Mouse (Mus musculus) midbrain, embryonic 13.5 days (tissue): Measurements from ENCODE around the gene Mlana. TPM values are rescaled to one million over a fixed set of nuclear protein-coding genes. Genes with fewer than 3 reads are reported as not detected.

Source experiments
- ATAC-seq: fragments of 200-750 bp; cut with Nextera tagmentation; 2 replicates; pipeline ENCODE4 v1.8.0; 2017; ENCODE audit warnings: mild to moderate bottlenecking, moderate TSS enrichment, moderate library complexity
- H3K27ac ChIP-seq: fragments of 300-500 bp; sonication (generic); 2 replicates; pipeline ENCODE4 v1.5.1; 2015; ENCODE audit warnings: inconsistent platforms, mild to moderate bottlenecking, moderate library complexity
- H3K27me3 ChIP-seq: fragments of 300-500 bp; sonication (generic); 2 replicates; pipeline ENCODE4 v1.6.1; 2015; ENCODE audit warnings: mild to moderate bottlenecking, inconsistent platforms
- H3K36me3 ChIP-seq: fragments of 300-500 bp; sonication (generic); 2 replicates; pipeline ENCODE4 v1.6.1; 2015; ENCODE audit warnings: mild to moderate bottlenecking, inconsistent platforms
- H3K4me1 ChIP-seq: fragments of 300-500 bp; sonication (generic); replicated peaks from 2 replicates; pipeline ENCODE4 v1.6.1; 2015; ENCODE audit warnings: inconsistent platforms
- H3K4me2 ChIP-seq: fragments of 300-500 bp; sonication (generic); replicated peaks from 2 replicates; pipeline ENCODE4 v1.6.1; 2015; ENCODE audit warnings: moderate library complexity, mild to moderate bottlenecking, inconsistent platforms
- H3K4me3 ChIP-seq: fragments of 300-500 bp; sonication (generic); replicated peaks from 2 replicates; pipeline ENCODE4 v1.5.1; 2015; ENCODE audit warnings: mild to moderate bottlenecking, inconsistent platforms
- H3K9ac ChIP-seq: fragments of 300-500 bp; sonication (generic); replicated peaks from 2 replicates; pipeline ENCODE4 v1.6.1; 2015; ENCODE audit warnings: mild to moderate bottlenecking, inconsistent platforms
- H3K9me3 ChIP-seq: fragments of 300-500 bp; sonication (generic); 2 replicates; pipeline ENCODE4 v1.6.1; 2016; ENCODE audit warnings: mild to moderate bottlenecking, inconsistent platforms
- WGBS: fragments of 180-500 bp; shearing (Covaris S2); methylation state at CpG from one replicate; pipeline ENCODE4 v1.1.7; 2015; 5-methylcytosine and 5-hydroxymethylcytosine counted together
- polyA plus RNA-seq: library from polyadenylated mRNA; unstranded; fragments of >200 nt; fragmentation: Nextera tagmentation; extraction: Ambion mirVana; gene quantifications from 2 replicates; pipeline ENCODE4 v1.2.1, GENCODE M21; 2015

The Mlana gene
- polyA plus RNA-seq, 1 experiment from 2014 or later, result not detected

DNA sequence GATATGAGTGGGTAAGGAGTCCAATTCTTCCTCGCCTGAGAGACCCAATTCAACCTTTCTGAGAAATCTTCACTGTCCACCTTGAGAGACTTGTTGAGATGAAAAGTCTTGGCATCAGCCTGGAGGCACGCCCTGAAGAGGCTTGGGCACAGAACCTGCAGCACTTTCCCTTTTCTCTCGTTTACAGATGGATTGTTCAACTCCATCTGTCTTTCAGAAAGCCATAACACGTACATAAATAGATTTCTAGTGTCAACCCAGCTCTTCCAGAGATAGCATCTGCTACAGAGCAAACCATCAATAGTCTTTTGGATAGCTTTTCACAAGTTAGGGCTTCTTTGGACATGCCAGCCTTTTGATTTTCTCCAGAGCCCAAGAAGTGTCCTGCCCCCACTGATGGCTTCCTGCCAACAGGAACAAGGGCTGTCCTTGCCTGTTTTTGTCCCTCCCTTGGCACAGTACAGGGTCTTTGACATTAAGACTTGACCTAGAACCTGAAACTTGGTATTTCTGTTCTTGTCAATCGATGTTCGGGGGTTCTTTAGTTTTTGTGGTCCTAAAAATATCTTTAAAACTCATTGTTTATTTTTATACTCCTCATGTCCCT lies 35.5 kb upstream of the Mlana start:
- H3K4me3 ChIP-seq, result no peak overlapping the region
- H3K9ac ChIP-seq, result no peak overlapping the region
- H3K4me2 ChIP-seq, result no peak overlapping the region
- H3K27me3 ChIP-seq, result no peaks in the 10 kb centered on the region
- H3K27ac ChIP-seq, result no peak overlapping the region
- no peak for ATAC-seq
- no peaks in the 10 kb centered on the region for H3K4me1 ChIP-seq
- H3K36me3 ChIP-seq, result no peaks in the 10 kb centered on the region
- WGBS, result 84% methylated on average over 6 of the region's 6 CpGs
- no peaks in the 10 kb centered on the region for H3K9me3 ChIP-seq

DNA sequence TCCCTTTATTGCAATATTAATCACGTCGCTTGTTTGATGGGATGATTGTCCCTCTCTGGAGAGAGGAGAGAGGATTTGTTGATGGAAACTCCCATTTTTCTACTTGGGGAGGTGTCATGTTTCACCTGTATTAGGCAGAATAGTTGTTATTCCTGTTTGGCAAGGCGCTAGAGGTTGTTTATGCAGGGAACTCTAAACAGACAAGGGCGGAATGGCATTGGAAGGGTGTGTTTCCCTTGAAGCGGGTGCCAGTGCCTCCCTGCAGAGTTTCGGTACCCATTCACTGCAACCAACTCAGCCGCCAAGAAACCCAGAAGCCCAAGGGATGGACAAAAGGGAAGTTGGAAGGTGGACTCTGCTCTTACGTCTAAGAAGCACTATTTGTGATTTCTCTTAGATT lies 33.8 kb upstream of the Mlana start:
- WGBS, result 77% methylated on average over 8 of the region's 8 CpGs
- Histone ChIP-seq H3K27me3 (no peaks in the 10 kb centered on the region), H3K4me2 (no peak overlapping the region), H3K36me3 (no peaks in the 10 kb centered on the region), H3K27ac (no peak overlapping the region), H3K4me3 (no peak overlapping the region), H3K9me3 (no peaks in the 10 kb centered on the region), H3K9ac (no peak overlapping the region), H3K4me1 (no peaks in the 10 kb centered on the region)
- no peak for ATAC-seq

DNA sequence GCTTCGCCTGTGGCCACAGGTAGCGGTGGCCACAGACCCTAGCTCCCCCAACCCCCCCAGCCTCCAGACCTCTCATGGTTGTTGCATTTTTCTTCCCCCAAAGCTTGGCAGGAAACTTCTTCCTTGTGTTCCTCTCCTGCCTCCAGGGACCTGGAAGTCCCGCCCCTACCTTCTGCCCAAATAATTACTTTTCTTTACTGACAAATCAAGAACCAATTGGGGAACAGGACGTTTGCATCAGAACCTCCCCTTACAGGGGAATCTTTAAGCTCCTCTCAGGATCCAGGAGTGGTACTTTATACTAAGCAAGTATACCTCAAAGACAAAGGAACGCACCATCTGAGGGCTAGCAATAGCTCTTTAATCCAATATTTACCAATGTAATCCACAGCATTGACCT lies 32.7 kb upstream of the Mlana start:
- Histone ChIP-seq H3K4me2 (no peak overlapping the region), H3K36me3 (no peaks in the 10 kb centered on the region)
- 85% methylated on average over 5 of the region's 5 CpGs for WGBS

DNA sequence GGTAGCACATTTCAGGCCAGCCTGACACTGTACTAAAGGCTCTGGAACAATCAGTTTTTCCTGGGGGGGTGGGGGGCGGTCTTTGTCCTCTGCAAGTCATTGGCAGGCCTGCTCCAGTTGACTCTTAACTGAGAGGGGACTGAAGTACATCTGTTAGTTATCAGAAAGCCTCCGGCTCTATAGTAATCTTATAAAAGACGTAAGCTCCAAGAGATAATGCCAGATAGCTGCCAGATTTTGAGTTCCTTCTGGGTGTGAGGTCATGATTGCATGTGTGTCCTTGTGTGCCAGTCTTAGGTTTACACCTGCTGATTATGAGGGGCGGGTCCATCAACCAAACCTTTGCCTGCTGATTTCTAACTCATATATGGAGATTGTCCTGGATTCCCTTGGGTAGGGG lies 31.5 kb upstream of the Mlana start:
- Histone ChIP-seq H3K36me3 (no peaks in the 10 kb centered on the region), H3K27me3 (no peaks in the 10 kb centered on the region), H3K4me3 (no peak overlapping the region), H3K4me1 (no peaks in the 10 kb centered on the region), H3K9ac (no peak overlapping the region), H3K9me3 (no peaks in the 10 kb centered on the region), H3K27ac (no peak overlapping the region), H3K4me2 (no peak overlapping the region)
- ATAC-seq, result no peak
- 88% methylated on average over 4 of the region's 4 CpGs for WGBS

More for the DNA sequence above, 32.7 kb upstream of the Mlana start:
- Histone ChIP-seq H3K4me3 (no peak overlapping the region), H3K9me3 (no peaks in the 10 kb centered on the region), H3K27ac (no peak overlapping the region), H3K9ac (no peak overlapping the region), H3K4me1 (no peaks in the 10 kb centered on the region), H3K27me3 (no peaks in the 10 kb centered on the region)
- ATAC-seq, result no peak

DNA sequence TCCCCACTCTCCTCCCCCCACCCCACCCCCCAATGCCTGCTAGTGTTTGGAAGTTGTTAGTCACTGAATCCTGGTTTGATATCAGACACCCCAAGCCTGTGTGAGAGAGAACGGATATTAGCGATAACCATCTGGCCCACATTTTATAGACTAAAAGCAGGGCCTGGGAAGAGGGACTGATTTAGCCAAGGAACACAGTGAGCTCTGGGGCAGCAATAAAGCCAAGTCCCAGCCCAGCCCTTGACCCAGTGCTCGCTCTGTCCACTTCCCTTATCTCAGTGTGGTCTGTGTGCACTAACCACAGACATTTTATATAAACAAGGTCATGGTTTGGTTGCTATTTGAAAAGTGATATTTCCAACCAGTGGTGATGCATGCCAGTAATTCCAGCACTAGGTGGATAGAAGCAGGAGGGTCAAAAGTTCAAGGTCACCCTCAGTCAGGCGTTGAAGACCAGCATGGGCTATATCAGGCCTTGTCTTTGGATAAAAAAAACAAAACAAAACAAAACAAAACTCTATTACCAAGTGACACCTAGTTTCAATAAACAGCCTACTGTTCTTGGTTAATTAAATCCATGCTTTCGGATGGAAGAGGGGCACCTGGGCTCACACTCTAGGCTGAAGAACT lies 30.5 kb upstream of the Mlana start:
- Histone ChIP-seq H3K4me3 (no peak overlapping the region), H3K9me3 (no peaks in the 10 kb centered on the region), H3K27ac (no peak overlapping the region), H3K9ac (no peak overlapping the region), H3K4me1 (no peaks in the 10 kb centered on the region), H3K4me2 (no peak overlapping the region), H3K36me3 (no peaks in the 10 kb centered on the region), H3K27me3 (no peaks in the 10 kb centered on the region)
- ATAC-seq, result no peak
- WGBS, result 87% methylated on average over 5 of the region's 5 CpGs

DNA sequence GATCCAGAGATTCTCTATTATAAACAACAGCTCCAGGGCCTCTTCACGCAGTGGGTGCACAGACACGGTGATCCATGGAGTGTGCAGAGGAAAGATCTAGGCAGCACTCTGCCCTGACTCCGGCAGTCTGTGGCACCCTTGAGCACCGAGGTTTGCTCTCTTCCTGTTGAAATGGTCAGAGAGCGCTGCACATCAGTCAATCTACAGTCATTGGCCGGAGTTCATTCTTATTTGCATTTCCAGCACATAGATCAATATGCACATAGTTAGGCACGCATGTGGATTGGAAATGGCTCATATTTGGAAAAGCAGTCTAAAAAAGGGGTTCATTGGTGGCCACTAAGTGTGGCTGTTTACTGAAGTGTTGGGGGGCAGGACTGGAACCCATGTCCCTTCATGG lies 29.5 kb upstream of the Mlana start:
- Histone ChIP-seq H3K4me1 (no peaks in the 10 kb centered on the region), H3K36me3 (no peaks in the 10 kb centered on the region), H3K27me3 (no peaks in the 10 kb centered on the region), H3K9me3 (no peaks in the 10 kb centered on the region), H3K27ac (no peak overlapping the region), H3K4me2 (no peak overlapping the region), H3K9ac (no peak overlapping the region), H3K4me3 (no peak overlapping the region)
- no peak for ATAC-seq
- 90% methylated on average over 7 of the region's 7 CpGs for WGBS

DNA sequence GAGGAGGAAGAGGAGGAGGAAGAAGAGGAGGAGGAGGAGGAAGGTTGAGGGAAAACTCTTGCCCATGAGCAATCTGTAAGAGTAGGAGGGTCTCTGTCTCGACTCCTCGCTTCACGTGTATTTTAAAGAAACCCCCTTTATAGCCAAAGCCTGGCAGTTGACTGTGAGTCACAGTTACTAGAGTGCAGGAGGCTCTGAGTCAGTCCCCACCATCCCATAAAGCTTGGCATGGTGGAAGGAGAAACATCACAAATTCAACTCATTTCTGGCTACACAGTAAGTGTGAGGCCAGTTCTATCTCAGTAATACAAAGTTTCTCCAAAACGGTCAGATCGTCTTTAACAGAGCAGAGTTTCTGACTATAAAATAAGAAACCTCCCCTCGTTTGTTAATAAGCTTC lies 27.4 kb upstream of the Mlana start:
- Histone ChIP-seq H3K36me3 (no peaks in the 10 kb centered on the region), H3K4me1 (no peaks in the 10 kb centered on the region), H3K27ac (no peak overlapping the region), H3K9ac (no peak overlapping the region), H3K9me3 (no peaks in the 10 kb centered on the region), H3K27me3 (no peaks in the 10 kb centered on the region), H3K4me3 (no peak overlapping the region), H3K4me2 (no peak overlapping the region)
- no peak for ATAC-seq
- 88% methylated on average over 6 of the region's 6 CpGs for WGBS

DNA sequence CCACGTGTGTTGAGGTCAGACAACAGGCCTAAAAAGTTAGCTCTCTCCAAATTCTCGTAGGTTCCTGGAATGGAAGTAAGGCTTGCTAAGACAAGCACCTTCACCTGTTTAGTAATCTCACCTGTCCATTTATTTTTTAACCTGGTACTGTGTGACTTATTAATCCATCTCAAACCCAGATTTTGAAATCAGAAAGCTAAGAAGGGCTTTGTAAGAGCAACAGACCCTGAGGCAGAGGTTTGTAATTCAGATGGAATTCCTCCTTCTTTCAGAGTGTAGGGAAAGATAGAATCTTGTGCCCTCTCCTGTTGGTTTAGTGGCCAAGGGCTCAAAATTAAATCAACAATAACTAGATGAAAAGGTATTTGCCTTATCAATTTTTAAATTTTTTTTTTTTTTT lies 26.5 kb upstream of the Mlana start:
- 81% methylated on average over 2 of the region's 2 CpGs for WGBS
- Histone ChIP-seq H3K4me2 (no peak overlapping the region), H3K9ac (no peak overlapping the region), H3K27me3 (no peaks in the 10 kb centered on the region), H3K4me3 (no peak overlapping the region), H3K36me3 (no peaks in the 10 kb centered on the region), H3K9me3 (no peaks in the 10 kb centered on the region), H3K27ac (no peak overlapping the region), H3K4me1 (no peaks in the 10 kb centered on the region)
- ATAC-seq, result no peak

DNA sequence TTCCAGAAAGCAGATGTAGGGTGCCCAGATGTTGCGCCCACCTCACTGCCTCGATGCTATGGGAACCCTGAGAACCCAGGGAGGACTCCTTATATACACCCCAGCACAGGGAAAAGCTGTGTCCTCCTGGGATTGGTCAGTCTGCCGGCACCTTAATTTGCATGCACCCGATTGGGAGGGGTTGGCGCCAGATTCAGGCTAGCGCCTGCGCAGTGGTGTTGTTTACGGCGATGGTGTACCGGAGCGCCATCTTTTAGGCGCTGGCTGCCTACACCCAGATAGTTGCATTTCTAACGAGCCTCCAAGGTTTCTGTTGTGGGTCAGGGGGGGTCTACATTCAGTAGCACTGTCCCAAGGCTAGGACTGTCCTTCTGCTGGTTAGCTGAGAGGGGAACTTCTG lies 25.0 kb upstream of the Mlana start:
- H3K4me2 ChIP-seq, result no peak overlapping the region
- no peak overlapping the region for H3K27ac ChIP-seq
- H3K4me3 ChIP-seq, result no peak overlapping the region
- H3K36me3 ChIP-seq, result no peaks in the 10 kb centered on the region
- WGBS, result 97% methylated on average over 13 of the region's 13 CpGs
- no peaks in the 10 kb centered on the region for H3K4me1 ChIP-seq
- ATAC-seq, result no peak
- no peak overlapping the region for H3K9ac ChIP-seq
- H3K27me3 ChIP-seq, result no peaks in the 10 kb centered on the region
- H3K9me3 ChIP-seq, result no peaks in the 10 kb centered on the region

DNA sequence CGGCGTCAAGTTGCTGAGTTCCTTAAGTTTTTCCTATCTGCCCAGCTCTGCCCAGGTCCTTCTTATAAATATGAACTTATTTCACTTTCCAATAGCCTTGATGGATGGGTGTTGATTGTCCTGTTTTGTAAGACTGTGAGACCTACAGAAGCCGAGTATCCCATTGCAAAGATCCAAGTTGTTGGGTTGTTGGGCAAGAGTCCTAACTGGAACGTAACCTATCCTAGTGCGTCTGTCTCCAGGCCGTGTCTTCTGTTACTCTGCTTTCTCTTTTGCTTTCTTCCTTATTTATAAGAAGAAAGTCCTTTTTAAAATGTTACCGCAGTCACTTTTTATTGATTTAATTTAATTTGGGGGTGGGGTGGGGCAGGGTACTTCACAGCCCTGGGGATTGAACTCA lies 22.7 kb upstream of the Mlana start:
- no peak overlapping the region for H3K27ac ChIP-seq
- no peaks in the 10 kb centered on the region for H3K27me3 ChIP-seq
- H3K9me3 ChIP-seq, result no peaks in the 10 kb centered on the region
- H3K4me2 ChIP-seq, result no peak overlapping the region
- H3K36me3 ChIP-seq, result no peaks in the 10 kb centered on the region
- 97% methylated on average over 7 of the region's 7 CpGs for WGBS
- no peak overlapping the region for H3K4me3 ChIP-seq
- no peaks in the 10 kb centered on the region for H3K4me1 ChIP-seq
- no peak for ATAC-seq
- no peak overlapping the region for H3K9ac ChIP-seq

DNA sequence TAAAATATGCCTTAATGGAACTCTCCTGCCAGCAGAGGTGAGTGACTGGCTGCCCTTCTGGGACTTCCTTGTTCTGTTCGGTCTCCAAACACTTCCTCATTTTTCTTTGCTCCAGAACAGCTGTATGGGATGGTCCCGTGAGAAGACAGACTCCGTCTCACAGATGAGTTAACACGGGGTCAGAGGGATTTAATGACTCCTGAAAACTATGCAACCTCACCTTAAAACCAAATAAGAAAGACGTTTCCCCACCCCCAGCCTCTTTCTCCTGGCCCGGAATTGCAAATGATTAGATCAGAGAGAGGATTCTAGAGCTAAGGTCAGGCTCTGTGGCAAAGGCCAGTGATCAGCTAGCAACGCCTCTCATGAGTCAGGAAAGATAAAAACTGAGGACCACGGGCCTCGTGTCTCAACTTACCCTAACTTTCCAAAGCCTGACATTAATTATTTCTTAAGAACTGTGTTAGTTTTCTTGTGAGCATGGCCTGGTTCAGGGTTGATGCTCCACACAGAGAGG lies 22.0 kb upstream of the Mlana start:
- H3K9me3 ChIP-seq, result no peaks in the 10 kb centered on the region
- no peak overlapping the region for H3K27ac ChIP-seq
- H3K4me2 ChIP-seq, result no peak overlapping the region
- WGBS, result 72% methylated on average over 9 of the region's 9 CpGs
- H3K27me3 ChIP-seq, result no peaks in the 10 kb centered on the region
- ATAC-seq, result no peak
- H3K4me1 ChIP-seq, result no peaks in the 10 kb centered on the region
- no peak overlapping the region for H3K9ac ChIP-seq
- no peaks in the 10 kb centered on the region for H3K36me3 ChIP-seq
- no peak overlapping the region for H3K4me3 ChIP-seq

DNA sequence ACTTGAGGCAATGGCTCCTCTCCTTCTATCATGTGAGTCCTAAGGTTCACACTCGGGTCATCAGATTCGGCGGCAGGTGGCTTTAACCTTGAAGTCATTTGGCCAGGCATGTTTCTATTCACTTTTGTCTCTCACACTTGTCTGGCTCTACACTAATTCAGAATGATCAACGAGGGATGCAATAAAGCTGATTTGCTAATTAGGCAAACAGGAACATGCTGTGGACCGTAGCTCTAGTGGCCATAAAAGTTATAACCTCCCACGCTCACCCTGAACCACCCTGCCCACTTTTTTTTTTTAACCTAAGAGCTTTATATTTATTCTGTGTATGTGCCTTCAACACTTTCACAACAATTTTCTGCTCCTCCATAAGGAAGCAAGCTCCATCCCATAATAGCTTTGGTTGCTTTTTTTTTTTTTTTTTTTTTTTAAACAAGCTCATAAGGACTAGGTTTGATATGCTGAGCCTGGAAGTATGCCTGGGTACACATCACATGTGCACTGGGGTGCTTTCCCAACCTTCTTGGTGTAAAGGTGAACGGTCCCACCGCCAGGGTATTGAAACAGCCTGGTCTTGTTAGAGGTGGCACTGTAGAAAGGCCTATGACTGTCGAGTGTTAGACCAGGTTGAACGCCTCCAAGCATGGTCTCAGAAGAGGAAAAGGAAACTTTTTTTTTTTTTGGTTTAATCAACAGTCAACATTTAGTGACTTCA lies 21.0 kb upstream of the Mlana start:
- Histone ChIP-seq H3K36me3 (no peaks in the 10 kb centered on the region), H3K4me3 (no peak overlapping the region), H3K4me1 (no peaks in the 10 kb centered on the region), H3K27ac (no peak overlapping the region), H3K9me3 (no peaks in the 10 kb centered on the region), H3K4me2 (no peak overlapping the region), H3K9ac (no peak overlapping the region), H3K27me3 (no peaks in the 10 kb centered on the region)
- 84% methylated on average over 10 of the region's 10 CpGs for WGBS
- ATAC-seq, result no peak
